In genomic region chr17:47975281-47976060, GRCm38 (mm10) we compare ENCODE assay signal across 9 mouse cellular contexts. TPM values are rescaled to one million over a fixed set of nuclear protein-coding genes. Genes with fewer than 3 reads are reported as not detected.
DNase-seq lines count a peak whose midpoint lies in the region; ATAC-seq and TF ChIP-seq lines count a peak whose summit lies in the region.
"Had no signal": no experiment of that assay in that cellular context is flagged by ENCODE, and none has a peak within 500 bp of the region (broad histone marks: within the 10 kb centered on the region; RNA-seq: fewer than 3 reads in every experiment).

No protein-coding gene starts in this region.

- no peaks in the 10 kb centered on the region for H3K9me3 ChIP-seq in forebrain, embryonic 16.5 days (ENCODE audit: control insufficient read depth, low read length)
- H3K9me3 ChIP-seq in hindbrain, embryonic 15.5 days, result no peaks in the 10 kb centered on the region
- H3K9me3 ChIP-seq in lung, embryonic 16.5 days (ENCODE audit: control insufficient read depth, low read length), result no peaks in the 10 kb centered on the region

- 2% methylated on average over 34 of the region's 37 CpGs for WGBS in forebrain, embryonic 16.5 days
- WGBS in hindbrain, embryonic 15.5 days, result 1% methylated on average over 31 of the region's 37 CpGs
- WGBS in lung, embryonic 16.5 days, result 1% methylated on average over 17 of the region's 37 CpGs
- WGBS in thymus, adult 2 months, result 11% methylated on average over 37 of the region's 37 CpGs

- H3K27me3 ChIP-seq in forebrain, embryonic 16.5 days (replicated peaks; ENCODE audit: control insufficient read depth, insufficient read depth, low read length), result 0 out of 2 replicates have a peak, but pooled peaks cover 4% of the 10 kb centered on the region
- H3K27me3 ChIP-seq in hindbrain, embryonic 15.5 days, result peaks cover 18% of the 10 kb centered on the region
- no peaks in the 10 kb centered on the region for H3K27me3 ChIP-seq in lung, embryonic 16.5 days (ENCODE audit: control insufficient read depth, insufficient read depth, low read depth, low read length)
- peaks cover 16% of the 10 kb centered on the region; the same call in 1 of the 2 replicates for H3K27me3 ChIP-seq in thymus, adult 2 months (ENCODE audit: control insufficient read depth, insufficient read depth, low read length)

- peak; percentile 53 for DNase-seq in right cerebral cortex, postnatal 4 days
- no peak for DNase-seq in right cerebral cortex, adult 18-20 months
- DNase-seq in MN1 (ENCODE audit: low spot score), result no peak
- DNase-seq in thymus, adult 2 months, result no peak
- no peak for DNase-seq in layer of hippocampus, adult 9-11 months

- peak overlapping the region; percentile 58 for H3K9ac ChIP-seq in forebrain, embryonic 16.5 days (replicated peaks; ENCODE audit: low read depth, low read length)
- H3K9ac ChIP-seq in hindbrain, embryonic 15.5 days, result peak overlapping the region; percentile 24
- H3K9ac ChIP-seq in lung, embryonic 16.5 days (ENCODE audit: low read length), result peak overlapping the region; percentile 61

- H3K4me1 ChIP-seq in forebrain, embryonic 16.5 days (replicated peaks; ENCODE audit: control insufficient read depth, insufficient read depth, low read length), result peaks cover 38% of the 10 kb centered on the region
- H3K4me1 ChIP-seq in hindbrain, embryonic 15.5 days (replicated peaks), result peaks cover 34% of the 10 kb centered on the region
- peaks cover 44% of the 10 kb centered on the region for H3K4me1 ChIP-seq in lung, embryonic 16.5 days (replicated peaks; ENCODE audit: control insufficient read depth, insufficient read depth, low read length)
- H3K4me1 ChIP-seq in thymus, adult 2 months (replicated peaks; ENCODE audit: control insufficient read depth, insufficient read depth, low read length), result peaks cover 3% of the 10 kb centered on the region; the same call in 1 of the 2 replicates

- TF ChIP-seq CTCF in thymus, adult 2 months (IDR thresholded peaks at IDR 0.05; ENCODE audit: borderline replicate concordance, control insufficient read depth, extremely low read depth, insufficient read depth, low read length, poor library complexity), result no peak

- H3K27ac ChIP-seq in forebrain, embryonic 16.5 days (ENCODE audit: low read length), result peak overlapping the region; percentile 80; the same call in 1 of the 2 replicates
- H3K27ac ChIP-seq in hindbrain, embryonic 15.5 days (replicated peaks), result peak overlapping the region; percentile 41; the same call in 1 of the 2 replicates
- H3K27ac ChIP-seq in lung, embryonic 16.5 days (ENCODE audit: low read length), result peak overlapping the region; percentile 86
- no peak overlapping the region for H3K27ac ChIP-seq in thymus, adult 2 months (ENCODE audit: control insufficient read depth, insufficient read depth, low read length)
- H3K27ac ChIP-seq: macrophage had no signal

- H3K4me2 ChIP-seq in forebrain, embryonic 16.5 days (ENCODE audit: low read length), result peak overlapping the region; percentile 81
- peak overlapping the region; percentile 87 for H3K4me2 ChIP-seq in hindbrain, embryonic 15.5 days
- H3K4me2 ChIP-seq in lung, embryonic 16.5 days (ENCODE audit: low read depth, low read length), result peak overlapping the region; percentile 74

- no peak for TF ChIP-seq POLR2A in thymus, adult 2 months (IDR thresholded peaks at IDR 0.05; ENCODE audit: control insufficient read depth, extremely low read depth, insufficient read depth, low read length, poor library complexity)

- no peaks in the 10 kb centered on the region for H3K36me3 ChIP-seq in forebrain, embryonic 16.5 days (ENCODE audit: control insufficient read depth, insufficient read depth)
- H3K36me3 ChIP-seq in hindbrain, embryonic 15.5 days, result no peaks in the 10 kb centered on the region
- no peaks in the 10 kb centered on the region for H3K36me3 ChIP-seq in lung, embryonic 16.5 days (ENCODE audit: control insufficient read depth, insufficient read depth, low read length)
- no peaks in the 10 kb centered on the region for H3K36me3 ChIP-seq in thymus, adult 2 months (ENCODE audit: control insufficient read depth, insufficient read depth, low read length)

- peak overlapping the region; percentile 41 for H3K4me3 ChIP-seq in forebrain, embryonic 16.5 days (replicated peaks; ENCODE audit: low read length)
- H3K4me3 ChIP-seq in hindbrain, embryonic 15.5 days, result peak overlapping the region; percentile 31
- H3K4me3 ChIP-seq in lung, embryonic 16.5 days (ENCODE audit: low read length), result peak overlapping the region; percentile 45
- no peak overlapping the region for H3K4me3 ChIP-seq in thymus, adult 2 months (ENCODE audit: control insufficient read depth, insufficient read depth, low read length)

- ATAC-seq in forebrain, embryonic 16.5 days, result peak; percentile 47
- no peak for ATAC-seq in hindbrain, embryonic 15.5 days (ENCODE audit: low FRiP score, low read depth)
- ATAC-seq in lung, embryonic 16.5 days (ENCODE audit: low read depth), result peak; percentile 18

RNA-seq across cellular contexts. Expression of gene Foxp4, which starts 51.0 kb away (rescaled TPM):
- 29.1 and 29.6 TPM in 2 replicates for polyA plus RNA-seq in forebrain, embryonic 16.5 days (2015; fragmentation: Nextera tagmentation; extraction: Ambion mirVana)
- 34.3 and 42.2 TPM in 2 replicates for polyA plus RNA-seq in hindbrain, embryonic 15.5 days (2015; fragmentation: Nextera tagmentation; extraction: Ambion mirVana)
- 13.6 and 14.6 TPM in 2 replicates for polyA plus RNA-seq in lung, embryonic 16.5 days (2015; fragmentation: Nextera tagmentation; extraction: Ambion mirVana)
- polyA plus RNA-seq in thymus, adult 2 months (2012; rRNA removed), result 194 and 212 TPM in 2 replicates
